Mouse (Mus musculus) cerebellum, postnatal 25 days (tissue): ENCODE data around the gene Slc9a3r1.

Experiments
- DNase-seq, 2 experiments: peaks; one replicate each; pipeline ENCODE4 v3.0.0; 2021; ENCODE audit warnings: mixed read lengths in 2 of 2

The Slc9a3r1 gene

GRCm38 (mm10) chr11:115226811-115227491 lies 63.8 kb downstream of the Slc9a3r1 start:
- peak; percentile 72 to 73 for DNase-seq

GRCm38 (mm10) chr11:115227640-115228039 lies 64.5 kb downstream of the Slc9a3r1 start:
- peak in 1 of 2 experiments; percentile 63 for DNase-seq

GRCm38 (mm10) chr11:115228430-115228829 lies 65.3 kb downstream of the Slc9a3r1 start:
- DNase-seq = no peak

GRCm38 (mm10) chr11:115229021-115229930 lies 66.1 kb downstream of the Slc9a3r1 start:
- DNase-seq = no peak
